Mouse (Mus musculus): ENCODE results near the gene Slc22a1.

The Slc22a1 gene

GRCm38 (mm10) chr17:12631771-12632600 is 43.6 kb downstream of the Slc22a1 start:
- DNase-seq: no peak

- no peak for DNase-seq
These were observed 44.5 kb downstream of the Slc22a1 start for GRCm38 (mm10) chr17:12630976-12631730.

- DNase-seq: no peak
These were observed 47.6 kb downstream of the Slc22a1 start for GRCm38 (mm10) chr17:12627983-12628382.

GRCm38 (mm10) chr17:12619641-12620040 is 56.0 kb downstream of the Slc22a1 start:
- DNase-seq: no peak

GRCm38 (mm10) chr17:12615429-12615828 is 60.2 kb downstream of the Slc22a1 start:
- no peak for DNase-seq

- no peak for DNase-seq
These were observed 60.9 kb downstream of the Slc22a1 start for GRCm38 (mm10) chr17:12614511-12615385.

GRCm38 (mm10) chr17:12607202-12607601 is 68.4 kb downstream of the Slc22a1 start:
- no peak for DNase-seq

- DNase-seq: no peak
These were observed 69.0 kb downstream of the Slc22a1 start for GRCm38 (mm10) chr17:12606634-12607033.
